Mouse (Mus musculus): ENCODE data around the gene Defa32. TPM values are rescaled to one million over a fixed set of nuclear protein-coding genes. Genes with fewer than 3 reads are reported as not detected.

Gene Defa32
- polyA plus RNA-seq (2014; fragmentation: Illumina TruSeq; extraction: RNeasy Lipid Tissue Mini Kit (QIAGEN cat#74804)) = not detected

DNA sequence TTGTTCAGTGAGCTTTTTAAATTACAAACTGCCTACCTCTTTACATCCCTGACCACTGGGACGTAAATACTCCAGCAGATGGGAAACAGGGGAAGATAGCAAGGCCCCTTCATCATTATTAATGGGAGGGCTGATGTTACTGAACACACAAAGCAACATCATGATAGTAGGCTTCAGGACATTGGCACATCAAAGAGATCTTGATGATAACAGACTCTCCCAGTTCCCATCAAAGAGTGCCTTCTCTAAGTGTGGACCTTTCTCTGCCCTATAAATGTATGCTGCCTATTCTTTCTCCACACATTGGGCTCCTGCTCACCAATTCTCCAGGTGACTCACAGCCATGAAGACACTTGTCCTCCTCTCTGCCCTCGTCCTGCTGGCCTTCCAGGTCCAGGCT lies at the start of gene Defa32:
Gene Defa32 (plus strand): TSS at position 301 of the 400 bp plus-strand sequence.

DNA sequence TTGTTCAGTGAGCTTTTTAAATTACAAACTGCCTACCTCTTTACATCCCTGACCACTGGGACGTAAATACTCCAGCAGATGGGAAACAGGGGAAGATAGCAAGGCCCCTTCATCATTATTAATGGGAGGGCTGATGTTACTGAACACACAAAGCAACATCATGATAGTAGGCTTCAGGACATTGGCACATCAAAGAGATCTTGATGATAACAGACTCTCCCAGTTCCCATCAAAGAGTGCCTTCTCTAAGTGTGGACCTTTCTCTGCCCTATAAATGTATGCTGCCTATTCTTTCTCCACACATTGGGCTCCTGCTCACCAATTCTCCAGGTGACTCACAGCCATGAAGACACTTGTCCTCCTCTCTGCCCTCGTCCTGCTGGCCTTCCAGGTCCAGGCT lies 19.9 kb upstream of the Defa32 start, which contains the start of gene Defa20:
Gene Defa20 (plus strand): TSS at position 301 of the 400 bp plus-strand sequence.

DNA sequence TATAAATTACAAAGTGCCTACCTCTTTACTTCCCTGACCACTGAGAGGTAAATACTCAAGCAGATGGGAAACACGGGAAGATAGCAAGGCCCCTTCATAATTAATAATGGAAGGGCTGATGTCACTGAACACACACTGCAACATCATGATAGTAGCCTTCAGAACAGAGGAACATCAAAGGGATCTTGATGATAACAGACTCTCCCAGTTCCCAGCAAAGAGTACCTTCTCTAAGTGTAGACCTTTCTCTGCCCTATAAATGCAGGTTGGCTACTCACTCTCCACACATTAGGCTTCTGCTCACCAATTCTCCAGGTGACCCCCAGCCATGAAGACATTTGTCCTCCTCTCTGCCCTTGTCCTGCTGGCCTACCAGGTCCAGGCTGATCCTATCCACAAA lies 36.3 kb downstream of the Defa32 start, which contains the start of gene Defa37:
Gene Defa37 (plus strand): TSS at position 301 of the 400 bp plus-strand sequence.

Other genes with a start within 250 kb of the Defa32 start
- gene Defa27, start 213.5 kb upstream of the Defa32 start, polyA plus RNA-seq (2014; fragmentation: Illumina TruSeq; extraction: RNeasy Lipid Tissue Mini Kit (QIAGEN cat#74804)) = not detected
- gene Defa29, start 202.0 kb upstream of the Defa32 start, polyA plus RNA-seq (2014; fragmentation: Illumina TruSeq; extraction: RNeasy Lipid Tissue Mini Kit (QIAGEN cat#74804)) = not detected
- not detected for gene Defa2, start 150.5 kb upstream of the Defa32 start, polyA plus RNA-seq (2014; fragmentation: Illumina TruSeq; extraction: RNeasy Lipid Tissue Mini Kit (QIAGEN cat#74804))
- gene Defa33, start 137.2 kb upstream of the Defa32 start, polyA plus RNA-seq (2014; fragmentation: Illumina TruSeq; extraction: RNeasy Lipid Tissue Mini Kit (QIAGEN cat#74804)) = not detected
- gene Defa36, start 101.6 kb upstream of the Defa32 start, polyA plus RNA-seq (2014; fragmentation: Illumina TruSeq; extraction: RNeasy Lipid Tissue Mini Kit (QIAGEN cat#74804)) = not detected
- gene Gm7849, start 72.5 kb upstream of the Defa32 start, polyA plus RNA-seq (2014; fragmentation: Illumina TruSeq; extraction: RNeasy Lipid Tissue Mini Kit (QIAGEN cat#74804)) = not detected
- not detected for gene Defa20, start 19.8 kb upstream of the Defa32 start, polyA plus RNA-seq (2014; fragmentation: Illumina TruSeq; extraction: RNeasy Lipid Tissue Mini Kit (QIAGEN cat#74804))
- not detected for gene Defa37, start 36.4 kb downstream of the Defa32 start, polyA plus RNA-seq (2014; fragmentation: Illumina TruSeq; extraction: RNeasy Lipid Tissue Mini Kit (QIAGEN cat#74804))
- gene Defa28, start 54.0 kb downstream of the Defa32 start, polyA plus RNA-seq (2014; fragmentation: Illumina TruSeq; extraction: RNeasy Lipid Tissue Mini Kit (QIAGEN cat#74804)) = not detected
- gene Gm7861, start 65.5 kb downstream of the Defa32 start, polyA plus RNA-seq (2014; fragmentation: Illumina TruSeq; extraction: RNeasy Lipid Tissue Mini Kit (QIAGEN cat#74804)) = not detected
- not detected for gene Defa26, start 89.2 kb downstream of the Defa32 start, polyA plus RNA-seq (2014; fragmentation: Illumina TruSeq; extraction: RNeasy Lipid Tissue Mini Kit (QIAGEN cat#74804))
- gene Defa17, start 126.7 kb downstream of the Defa32 start, polyA plus RNA-seq (2014; fragmentation: Illumina TruSeq; extraction: RNeasy Lipid Tissue Mini Kit (QIAGEN cat#74804)) = not detected
- not detected for gene Defa34, start 136.8 kb downstream of the Defa32 start, polyA plus RNA-seq (2014; fragmentation: Illumina TruSeq; extraction: RNeasy Lipid Tissue Mini Kit (QIAGEN cat#74804))
- not detected for gene AY761184, start 174.6 kb downstream of the Defa32 start, polyA plus RNA-seq (2014; fragmentation: Illumina TruSeq; extraction: RNeasy Lipid Tissue Mini Kit (QIAGEN cat#74804))
- gene Defa24, start 205.5 kb downstream of the Defa32 start, polyA plus RNA-seq (2014; fragmentation: Illumina TruSeq; extraction: RNeasy Lipid Tissue Mini Kit (QIAGEN cat#74804)) = not detected